Comparison of ENCODE assay signal across 47 mouse cellular contexts in genomic region chr7:145323607-145324006, GRCm38 (mm10). TPM values are rescaled to one million over a fixed set of nuclear protein-coding genes. Genes with fewer than 3 reads are reported as not detected.
"Had no signal": no experiment of that assay in that cellular context is flagged by ENCODE, and none has a peak within 500 bp of the region (broad histone marks: within the 10 kb centered on the region; RNA-seq: fewer than 3 reads in every experiment).

No protein-coding gene starts in this region.

- H3K4me2 ChIP-seq: limb, embryonic 12.5 days; limb, embryonic 13.5 days; limb, embryonic 15.5 days; liver, embryonic 11.5 days; liver, embryonic 12.5 days; liver, embryonic 13.5 days; liver, embryonic 15.5 days; lung, embryonic 14.5 days; lung, embryonic 15.5 days; midbrain, embryonic 11.5 days; midbrain, embryonic 12.5 days; midbrain, embryonic 13.5 days; midbrain, embryonic 15.5 days; neural tube, embryonic 12.5 days; neural tube, embryonic 13.5 days had no signal

- H3K4me3 ChIP-seq: limb, embryonic 10.5 days; limb, embryonic 12.5 days; limb, embryonic 13.5 days; limb, embryonic 15.5 days; liver, embryonic 12.5 days; liver, embryonic 13.5 days; liver, embryonic 15.5 days; lung, embryonic 15.5 days; megakaryocyte, embryonic 14.5 days; midbrain, embryonic 10.5 days; midbrain, embryonic 12.5 days; midbrain, embryonic 13.5 days; midbrain, embryonic 15.5 days; myocyte; neural tube, embryonic 12.5 days; neural tube, embryonic 13.5 days had no signal

- H3K9me3 ChIP-seq: limb, embryonic 10.5 days; limb, embryonic 12.5 days; limb, embryonic 13.5 days; limb, embryonic 15.5 days; liver, embryonic 12.5 days; liver, embryonic 13.5 days; liver, embryonic 15.5 days; lung, embryonic 15.5 days; midbrain, embryonic 10.5 days; midbrain, embryonic 12.5 days; midbrain, embryonic 13.5 days; midbrain, embryonic 15.5 days; neural tube, embryonic 12.5 days; neural tube, embryonic 13.5 days had no signal

- ATAC-seq: liver, embryonic 12.5 days; liver, postnatal 0 days; lung, postnatal 0 days; midbrain, embryonic 13.5 days; midbrain, embryonic 15.5 days; midbrain, embryonic 16.5 days had no signal

- H3K36me3 ChIP-seq: limb, embryonic 10.5 days; limb, embryonic 12.5 days; limb, embryonic 13.5 days; limb, embryonic 15.5 days; liver, embryonic 12.5 days; liver, embryonic 13.5 days; liver, embryonic 15.5 days; lung, embryonic 15.5 days; midbrain, embryonic 10.5 days; midbrain, embryonic 12.5 days; midbrain, embryonic 13.5 days; midbrain, embryonic 15.5 days; neural tube, embryonic 12.5 days; neural tube, embryonic 13.5 days had no signal

- DNase-seq: left cerebral cortex, postnatal 4 days; liver; liver, embryonic 13.5 days; liver, postnatal 0 days; lung, adult 18-20 months; lung, adult 2 months; lung, embryonic 14.5 days; lung, postnatal 10 days; lung, postnatal 14 days; lung, postnatal 36 days; lung, postnatal 4 days; midbrain, embryonic 14.5 days had no signal

- H3K9ac ChIP-seq: limb, embryonic 12.5 days; limb, embryonic 13.5 days; limb, embryonic 15.5 days; liver, embryonic 12.5 days; liver, embryonic 13.5 days; liver, embryonic 14.5 days; liver, embryonic 15.5 days; liver, postnatal 0 days; lung, embryonic 14.5 days; lung, embryonic 15.5 days; midbrain, embryonic 12.5 days; midbrain, embryonic 13.5 days; midbrain, embryonic 15.5 days; neural tube, embryonic 12.5 days; neural tube, embryonic 13.5 days had no signal

- H3K27me3 ChIP-seq: limb, embryonic 12.5 days; limb, embryonic 13.5 days; limb, embryonic 15.5 days; liver, embryonic 12.5 days; liver, embryonic 13.5 days; lung, embryonic 15.5 days; midbrain, embryonic 12.5 days; midbrain, embryonic 13.5 days; midbrain, embryonic 15.5 days; neural tube, embryonic 12.5 days; neural tube, embryonic 13.5 days had no signal

- H3K4me1 ChIP-seq: limb, embryonic 10.5 days; limb, embryonic 12.5 days; limb, embryonic 13.5 days; limb, embryonic 15.5 days; lung, embryonic 15.5 days; megakaryocyte, embryonic 14.5 days; midbrain, embryonic 12.5 days; midbrain, embryonic 15.5 days; neural tube, embryonic 12.5 days; neural tube, embryonic 13.5 days had no signal

- H3K27ac ChIP-seq: limb, embryonic 10.5 days; limb, embryonic 12.5 days; limb, embryonic 13.5 days; limb, embryonic 15.5 days; liver, embryonic 12.5 days; liver, embryonic 13.5 days; liver, embryonic 14.5 days; liver, embryonic 15.5 days; lung, embryonic 15.5 days; macrophage; midbrain, embryonic 10.5 days; midbrain, embryonic 12.5 days; midbrain, embryonic 13.5 days; midbrain, embryonic 15.5 days; neural tube, embryonic 12.5 days; neural tube, embryonic 13.5 days had no signal

RNA-seq across cellular contexts. Expression of gene Mrgprd, which starts 9.0 kb away (rescaled TPM):
- total RNA-seq: left cerebral cortex, postnatal 14 days; left cerebral cortex, postnatal 25 days; left cerebral cortex, postnatal 36 days; left cerebral cortex, postnatal 4 days; liver, adult 2 months; megakaryocyte progenitor cell, adult 5-6 weeks; megakaryocyte, adult 5-6 weeks; megakaryocyte-erythroid progenitor cell, adult 5-6 weeks; midbrain, postnatal 0 days; monocyte, adult 5-6 weeks had no signal
- polyA plus RNA-seq: limb, embryonic 10.5 days; limb, embryonic 11.5 days; limb, embryonic 12.5 days; limb, embryonic 13.5 days; limb, embryonic 14.5 days; limb, embryonic 15.5 days; liver, adult 2 months; liver, embryonic 11.5 days; liver, embryonic 12.5 days; liver, embryonic 13.5 days; liver, embryonic 14.5 days; liver, embryonic 15.5 days; liver, embryonic 16.5 days; liver, postnatal 0 days; lung, adult 2 months; lung, embryonic 15.5 days; lung, embryonic 16.5 days; lung, postnatal 0 days; macrophage; midbrain, embryonic 10.5 days; midbrain, embryonic 11.5 days; midbrain, embryonic 12.5 days; midbrain, embryonic 13.5 days; midbrain, embryonic 14.5 days; midbrain, embryonic 15.5 days; midbrain, embryonic 16.5 days; midbrain, postnatal 0 days; myocyte; neural tube, embryonic 11.5 days; neural tube, embryonic 13.5 days had no signal

RNA-seq across cellular contexts. Expression of gene Mrgprf, which starts 23.0 kb away (rescaled TPM):
- total RNA-seq: liver, adult 2 months; megakaryocyte progenitor cell, adult 5-6 weeks; megakaryocyte, adult 5-6 weeks; megakaryocyte-erythroid progenitor cell, adult 5-6 weeks; monocyte, adult 5-6 weeks had no signal
- polyA plus RNA-seq: liver, embryonic 11.5 days; liver, embryonic 12.5 days; macrophage; neural tube, embryonic 11.5 days had no signal
